Mouse (Mus musculus) CH12.LX (cell line): ENCODE data around the gene Tshr.

Source experiments
- CHD2 ChIP-seq: IDR thresholded peaks from 2 replicates; pipeline ENCODE4 v1.6.1; 2011; ENCODE audit warnings: low read length, improper control_type of control experiment
- CTCF ChIP-seq, 2 experiments: IDR thresholded peaks in 1 of 2; conservative IDR thresholded peaks in 1 of 2; 2 replicates each; pipeline ENCODE4 v1.5.1; 2011 to 2012; ENCODE audit warnings: low read depth in 2 of 2, low read length in 2 of 2, improper control_type of control experiment in 1 of 2, inconsistent platforms in 1 of 2, mild to moderate bottlenecking in 1 of 2, moderate library complexity in 1 of 2
- JUN ChIP-seq: IDR thresholded peaks from 2 replicates; pipeline ENCODE4 v1.6.1; 2011; ENCODE audit warnings: low read depth, mild to moderate bottlenecking, low read length, improper control_type of control experiment, moderate library complexity; ENCODE audit not compliant: insufficient read depth
- MAX ChIP-seq: IDR thresholded peaks from 2 replicates; pipeline ENCODE4 v1.6.1; 2011; ENCODE audit warnings: low read length, improper control_type of control experiment
- MAZ ChIP-seq: IDR thresholded peaks from 2 replicates; pipeline ENCODE4 v1.6.1; 2012; ENCODE audit warnings: low read depth, mild to moderate bottlenecking, inconsistent platforms, low read length, improper control_type of control experiment, moderate library complexity
- MEF2A ChIP-seq: IDR thresholded peaks from 2 replicates; pipeline ENCODE4 v1.6.1; 2014; ENCODE audit warnings: low read depth, mild to moderate bottlenecking, inconsistent platforms, low read length, improper control_type of control experiment, borderline replicate concordance
- RAD21 ChIP-seq: IDR thresholded peaks from 2 replicates; pipeline ENCODE4 v1.6.1; 2011; ENCODE audit warnings: low read depth, mild to moderate bottlenecking, low read length, improper control_type of control experiment, moderate library complexity
- TBP ChIP-seq: conservative IDR thresholded peaks from 2 replicates; pipeline ENCODE4 v1.6.1; 2011; ENCODE audit warnings: low read depth, low read length, improper control_type of control experiment
- USF1 ChIP-seq: IDR thresholded peaks from 2 replicates; pipeline ENCODE4 v1.6.1; 2014; ENCODE audit warnings: low read depth, mild to moderate bottlenecking, inconsistent platforms, low read length, improper control_type of control experiment
- ZMIZ1 ChIP-seq: IDR thresholded peaks from 2 replicates; pipeline ENCODE4 v1.6.1; 2012; ENCODE audit warnings: low read depth, mild to moderate bottlenecking, inconsistent platforms, low read length, improper control_type of control experiment

- TF ChIP-seq TBP (no peak), CTCF (conservative IDR thresholded peaks at IDR 0.05 in 1 of 2, IDR thresholded peaks at IDR 0.05 in 1 of 2; ENCODE audit: low read depth in 2 of 2, low read length in 2 of 2) (no peak), MEF2A (no peak), CHD2 (no peak), USF1 (no peak), ZMIZ1 (no peak), JUN (no peak), RAD21 (no peak), MAX (no peak), MAZ (no peak)
These were observed 129.6 kb downstream of the Tshr start for GRCm38 (mm10) chr12:91513980-91514379.
